Mouse (Mus musculus) right cerebral cortex, postnatal 36 days (tissue): ENCODE results near the gene Rai1.

Experiments used
- DNase-seq, 2 experiments: peaks; one replicate each; pipeline ENCODE4 v3.0.0; 2022; ENCODE audit warnings: low spot score in 2 of 2, mixed read lengths in 1 of 2

Rai1 gene

DNA sequence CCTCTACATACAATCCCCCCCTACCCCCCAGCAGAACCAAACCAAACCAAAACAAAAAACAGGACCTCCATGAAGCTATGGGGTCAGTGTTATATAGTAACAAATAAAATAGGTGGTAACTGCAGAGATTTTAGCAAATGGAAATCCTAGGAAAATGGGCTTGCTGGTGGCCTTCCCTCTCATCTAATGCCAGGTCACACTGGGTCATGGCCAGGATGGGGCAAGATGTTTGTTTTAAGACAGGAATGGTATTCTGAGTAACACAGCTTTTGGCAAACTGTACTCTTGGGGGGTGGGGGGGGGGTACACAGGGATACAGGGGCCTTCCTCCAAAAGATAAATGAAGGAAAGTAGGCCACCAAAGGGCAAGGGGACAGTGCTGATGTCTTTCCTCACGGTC lies 57.7 kb downstream of the Rai1 start:
- DNase-seq = no peak

GRCm38 (mm10) chr11:60163362-60163761 lies 58.5 kb downstream of the Rai1 start:
- DNase-seq = no peak

GRCm38 (mm10) chr11:60164450-60164849 lies 59.6 kb downstream of the Rai1 start:
- DNase-seq = no peak

GRCm38 (mm10) chr11:60165076-60165475 lies 60.3 kb downstream of the Rai1 start:
- no peak for DNase-seq

- no peak for DNase-seq
These were observed 64.0 kb downstream of the Rai1 start for GRCm38 (mm10) chr11:60168780-60169179.

DNA sequence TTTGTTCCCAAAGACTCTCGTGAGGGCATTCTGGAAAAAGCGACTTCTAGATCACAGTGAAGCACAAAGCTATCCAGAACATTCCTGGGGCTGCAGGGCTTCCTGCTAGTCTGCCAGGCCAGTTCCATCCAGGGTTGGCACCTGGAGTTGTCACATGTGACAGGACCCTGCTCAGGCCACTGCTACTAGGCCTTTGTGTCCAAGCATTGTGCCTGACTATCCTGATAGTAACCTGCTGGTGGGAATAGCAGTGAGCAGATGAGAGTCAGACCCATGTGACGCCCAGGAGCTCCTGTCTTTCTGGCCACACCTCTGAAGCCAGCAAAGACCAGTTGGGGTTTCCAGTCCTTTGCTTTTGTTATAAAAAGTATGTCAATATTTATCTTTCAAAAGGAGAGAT lies 67.3 kb downstream of the Rai1 start:
- DNase-seq = no peak

DNA sequence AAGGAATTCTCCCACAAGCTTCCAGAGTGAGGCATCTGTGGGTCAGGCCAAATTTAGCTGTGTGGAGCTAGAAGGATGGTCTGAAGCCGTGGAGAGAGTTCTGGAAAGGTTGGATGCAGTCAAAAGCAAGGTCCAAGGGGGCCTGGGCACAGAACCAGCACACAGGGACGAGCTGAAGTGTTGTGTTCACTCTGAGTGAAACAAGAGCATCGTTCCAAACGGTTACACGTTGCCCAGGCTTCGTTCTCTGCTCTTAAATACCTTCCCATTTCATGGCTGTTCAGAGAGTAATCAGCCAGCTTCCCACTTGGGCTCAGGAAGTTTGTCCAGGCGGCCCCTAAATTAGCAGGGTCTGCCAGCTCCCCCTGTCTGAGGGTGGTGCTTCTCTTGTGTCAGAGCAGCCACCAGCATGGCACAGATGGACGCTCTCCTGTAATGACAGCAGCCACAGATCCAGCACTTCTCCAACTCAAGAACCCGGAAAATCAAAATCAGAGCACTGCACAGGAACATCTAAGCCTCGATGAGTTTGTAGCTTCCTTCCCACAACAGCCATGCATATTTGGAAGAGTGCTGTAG lies 68.9 kb downstream of the Rai1 start:
- no peak for DNase-seq

GRCm38 (mm10) chr11:60175371-60176181 lies 70.8 kb downstream of the Rai1 start:
- DNase-seq = peak; percentile 69 to 80

DNA sequence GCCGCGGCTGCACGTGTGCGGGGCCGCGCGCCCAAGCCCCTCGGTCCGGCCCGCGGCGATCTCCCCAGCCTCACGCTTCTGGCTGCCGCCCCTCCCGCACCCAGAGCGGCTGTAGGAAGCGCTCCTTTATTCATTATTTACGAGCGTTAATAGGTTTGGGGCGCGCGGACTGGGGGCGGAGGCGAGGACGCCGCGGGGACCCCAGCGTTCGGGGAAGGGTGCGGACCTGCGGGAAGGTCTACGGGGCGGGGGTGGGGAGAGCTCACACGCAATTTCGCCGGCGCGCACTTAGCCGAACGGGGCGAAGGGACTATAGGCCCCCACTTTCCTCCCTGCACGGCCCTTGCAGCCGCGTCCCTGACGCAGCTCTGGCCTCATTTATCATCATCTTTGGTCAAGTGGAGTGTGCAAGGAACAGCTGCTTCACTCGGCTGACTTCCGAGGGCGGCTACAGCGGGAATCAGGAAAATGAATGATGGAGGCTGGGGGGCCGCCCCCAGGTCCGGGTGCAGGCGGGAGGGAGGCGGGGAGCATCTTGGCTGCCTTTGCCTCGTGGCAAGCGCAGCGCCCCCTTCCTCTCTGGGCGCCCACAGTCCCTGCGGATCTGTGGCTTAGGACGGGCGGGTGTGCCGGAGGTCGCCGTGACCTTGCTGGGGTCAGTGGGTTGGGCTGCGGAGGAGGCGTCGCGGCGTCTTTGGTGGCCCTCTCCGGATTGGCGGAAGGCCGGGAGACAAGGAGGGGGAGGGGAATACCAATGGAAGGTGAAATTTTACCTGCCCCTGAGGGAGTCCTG lies 71.6 kb downstream of the Rai1 start:
- peak; percentile 72 to 77 for DNase-seq

- DNase-seq = peak; percentile 54 to 56
These were observed 72.3 kb downstream of the Rai1 start for GRCm38 (mm10) chr11:60176975-60177657.

GRCm38 (mm10) chr11:60178005-60178404 lies 73.2 kb downstream of the Rai1 start:
- no peak for DNase-seq

- no peak for DNase-seq
These were observed 73.7 kb downstream of the Rai1 start for GRCm38 (mm10) chr11:60178506-60178905.

DNA sequence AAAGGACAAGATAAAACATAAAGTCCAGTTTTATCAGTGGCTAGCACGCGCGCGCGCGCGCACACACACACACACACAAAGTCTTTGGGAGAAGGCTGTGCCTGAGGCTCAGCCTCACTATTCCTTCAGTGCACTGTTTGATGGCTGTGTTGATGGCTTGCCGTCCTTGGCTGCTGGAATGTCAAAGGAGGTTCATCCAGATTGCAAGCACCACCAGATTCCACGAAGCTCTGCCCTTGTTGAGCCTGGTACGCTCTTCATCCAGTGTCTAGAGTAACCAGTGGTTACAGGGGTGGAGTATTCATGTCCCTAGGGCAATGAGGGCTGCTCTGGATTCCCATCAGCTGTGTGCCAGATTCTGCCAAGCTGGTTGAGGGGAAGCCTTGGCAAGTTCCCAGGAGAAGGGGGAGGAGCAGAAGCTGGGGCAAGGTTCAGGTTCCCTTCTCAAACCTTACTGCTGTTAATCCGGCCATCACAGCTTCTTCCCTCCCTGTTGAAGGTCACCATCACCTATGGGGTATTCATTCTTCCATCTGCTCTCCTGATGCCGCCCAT lies 77.4 kb downstream of the Rai1 start:
- DNase-seq = no peak

GRCm38 (mm10) chr11:60182741-60183140 lies 77.9 kb downstream of the Rai1 start:
- no peak for DNase-seq

DNA sequence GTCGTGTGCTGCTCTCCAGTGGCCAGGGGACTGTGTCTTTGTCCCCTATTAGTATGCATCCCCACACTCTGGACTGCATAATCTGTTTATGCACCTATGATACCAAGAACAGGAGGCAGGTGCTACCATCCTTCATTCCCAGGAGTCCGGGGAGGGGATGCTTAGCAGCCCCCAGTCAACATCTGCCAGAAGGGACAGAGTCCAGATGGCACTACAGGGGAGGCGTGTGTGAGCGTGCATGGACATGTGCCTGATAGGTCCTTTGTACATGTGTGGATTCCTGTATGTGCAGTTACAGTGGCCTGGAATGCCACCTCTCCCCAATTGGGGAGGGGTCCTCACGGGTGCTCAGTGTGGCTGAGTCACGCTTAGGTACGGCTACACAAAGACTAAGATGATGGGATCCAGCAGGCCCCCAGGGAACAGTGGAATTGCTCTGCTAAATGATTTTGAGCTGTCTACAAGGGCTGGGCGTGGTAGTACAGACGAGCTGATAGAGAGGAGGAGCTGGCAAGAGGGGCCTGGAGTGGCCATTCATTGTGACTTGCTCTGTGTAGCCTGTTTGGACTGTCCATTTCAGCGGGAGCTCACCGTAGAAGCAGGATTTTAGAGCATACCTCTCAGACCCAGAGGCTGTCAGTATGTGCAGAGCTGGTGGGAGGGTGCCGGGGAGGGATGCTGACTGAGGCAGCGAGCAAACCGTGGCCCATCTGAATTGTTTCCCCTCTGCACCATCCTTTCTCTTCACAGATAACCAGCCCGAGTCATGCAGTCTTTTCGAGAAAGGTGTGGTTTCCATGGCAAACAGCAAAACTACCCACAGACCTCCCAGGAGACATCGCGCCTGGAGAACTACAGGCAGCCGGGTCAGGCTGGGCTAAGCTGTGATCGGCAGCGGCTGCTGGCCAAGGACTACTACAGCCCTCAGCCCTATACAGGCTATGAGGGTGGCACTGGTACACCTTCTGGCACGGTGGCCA lies 79.8 kb downstream of the Rai1 start:
- peak; percentile 46 to 65 for DNase-seq

GRCm38 (mm10) chr11:60185396-60186231 lies 80.8 kb downstream of the Rai1 start:
- no peak for DNase-seq

GRCm38 (mm10) chr11:60187070-60187469 lies 82.3 kb downstream of the Rai1 start:
- DNase-seq = no peak

GRCm38 (mm10) chr11:60188275-60188853 lies 83.6 kb downstream of the Rai1 start:
- DNase-seq = no peak

DNA sequence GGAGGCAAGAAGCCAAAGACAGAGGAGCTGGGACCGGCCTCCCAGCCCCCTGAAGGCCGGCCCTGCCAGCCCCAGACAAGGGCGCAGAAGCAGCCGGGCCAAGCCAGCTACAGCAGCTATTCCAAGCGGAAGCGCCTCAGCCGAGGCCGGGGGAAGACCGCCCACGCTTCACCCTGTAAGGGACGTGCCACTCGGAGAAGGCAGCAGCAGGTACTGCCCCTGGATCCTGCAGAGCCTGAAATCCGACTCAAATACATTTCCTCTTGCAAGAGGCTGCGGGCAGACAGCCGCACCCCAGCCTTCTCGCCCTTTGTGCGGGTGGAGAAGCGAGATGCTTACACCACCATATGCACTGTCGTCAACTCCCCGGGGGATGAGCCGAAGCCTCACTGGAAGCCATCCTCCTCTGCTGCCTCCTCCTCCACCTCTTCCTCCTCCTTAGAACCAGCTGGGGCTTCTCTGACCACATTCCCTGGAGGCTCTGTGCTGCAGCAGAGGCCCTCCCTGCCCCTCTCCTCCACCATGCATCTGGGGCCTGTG lies 84.8 kb downstream of the Rai1 start:
- no peak for DNase-seq
